Mouse (Mus musculus) ES-Bruce4 (cell line): ENCODE results near the gene Foxq1.

Experiments
- CTCF ChIP-seq: IDR thresholded peaks from one replicate; pipeline ENCODE4 v1.8.1; 2011; ENCODE audit warnings: low read depth, low read length
- POLR2A ChIP-seq: IDR thresholded peaks from one replicate; pipeline ENCODE4 v1.8.1; 2011; ENCODE audit warnings: low read length; ENCODE audit not compliant: insufficient read depth

GRCm38 (mm10) chr13:31531651-31532061, 24.3 kb upstream of the Foxq1 start:
- no peak for TF ChIP-seq CTCF
- no peak for TF ChIP-seq POLR2A
